Mouse (Mus musculus) bone marrow, adult 2 months (tissue): ENCODE measurements at regions not wholly inside any gene's neighbourhood (a gene's known extent, or its start where the extent isn't known, plus 50 kb on each side); places are given as distances from the start of the nearest gene placed in this dataset.

ENCODE experiments used
- CTCF ChIP-seq: fragments of 200-500 bp; IDR thresholded peaks from 2 replicates; pipeline ENCODE4 v1.5.1; 2011; ENCODE audit warnings: low read length, control low read depth; ENCODE audit not compliant: control insufficient read depth, insufficient read depth
- POLR2A ChIP-seq: fragments of 200-500 bp; IDR thresholded peaks from 2 replicates; pipeline ENCODE4 v1.6.1; 2011; ENCODE audit warnings: low read depth, mild to moderate bottlenecking, control low read depth, low read length, borderline replicate concordance; ENCODE audit not compliant: control insufficient read depth

DNA sequence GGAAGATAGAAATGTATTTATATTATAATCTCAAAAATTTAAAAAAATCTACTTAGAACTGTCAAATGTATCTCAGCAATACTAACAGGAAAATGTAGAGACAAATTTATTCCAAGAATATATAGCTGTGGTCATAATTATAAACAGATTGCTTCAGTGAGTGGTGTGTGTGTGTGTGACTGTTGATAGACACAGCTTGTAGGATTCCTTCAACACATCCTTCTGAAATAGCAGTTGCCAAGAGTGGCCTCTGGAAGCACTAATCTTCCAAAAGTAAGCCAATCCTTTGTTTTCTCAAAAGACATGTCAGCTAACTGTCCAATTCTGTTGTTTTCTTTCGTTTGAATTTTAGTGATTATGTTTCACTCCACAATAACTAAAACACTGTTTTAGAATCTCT is 95.2 kb upstream of the Trpc4 start:
- TF ChIP-seq POLR2A (no peak), CTCF (no peak)
